Mouse (Mus musculus): ENCODE results near the gene Atrx. TPM values are rescaled to one million over a fixed set of nuclear protein-coding genes. Genes with fewer than 3 reads are reported as not detected.

Atrx gene
- total RNA-seq, 2 experiments from 2014 or later: 181 to 187 TPM

DNA sequence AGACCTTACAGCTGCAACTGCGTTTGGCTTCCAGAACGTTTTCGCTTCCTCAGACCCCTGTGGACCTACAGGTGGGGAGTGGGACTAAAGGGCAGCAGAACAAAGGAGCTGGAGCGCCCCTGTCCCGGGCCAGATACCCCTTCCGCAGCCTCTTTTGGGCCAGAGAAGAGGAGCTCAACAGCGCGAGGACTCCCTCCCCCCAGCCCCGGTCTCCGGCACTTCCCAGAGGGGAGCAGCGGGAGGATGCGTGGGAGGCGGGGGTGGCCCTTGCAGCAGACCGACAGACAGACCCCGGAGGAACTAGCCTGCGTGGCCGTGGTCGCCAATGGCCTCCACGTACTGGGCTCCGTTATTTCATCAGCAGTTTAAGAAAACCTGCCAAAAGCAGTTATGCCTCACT lies 165.6 kb downstream of the Atrx start:
- peak in 1 of 2 experiments; percentile 9 for DNase-seq (ENCODE audit: low spot score in 2 of 2)
- Histone ChIP-seq H3K4me3 (peak overlapping the region; percentile 48), H3K27ac (no peak overlapping the region)
- no peak for TF ChIP-seq CTCF (conservative IDR thresholded peaks at IDR 0.05)

DNA sequence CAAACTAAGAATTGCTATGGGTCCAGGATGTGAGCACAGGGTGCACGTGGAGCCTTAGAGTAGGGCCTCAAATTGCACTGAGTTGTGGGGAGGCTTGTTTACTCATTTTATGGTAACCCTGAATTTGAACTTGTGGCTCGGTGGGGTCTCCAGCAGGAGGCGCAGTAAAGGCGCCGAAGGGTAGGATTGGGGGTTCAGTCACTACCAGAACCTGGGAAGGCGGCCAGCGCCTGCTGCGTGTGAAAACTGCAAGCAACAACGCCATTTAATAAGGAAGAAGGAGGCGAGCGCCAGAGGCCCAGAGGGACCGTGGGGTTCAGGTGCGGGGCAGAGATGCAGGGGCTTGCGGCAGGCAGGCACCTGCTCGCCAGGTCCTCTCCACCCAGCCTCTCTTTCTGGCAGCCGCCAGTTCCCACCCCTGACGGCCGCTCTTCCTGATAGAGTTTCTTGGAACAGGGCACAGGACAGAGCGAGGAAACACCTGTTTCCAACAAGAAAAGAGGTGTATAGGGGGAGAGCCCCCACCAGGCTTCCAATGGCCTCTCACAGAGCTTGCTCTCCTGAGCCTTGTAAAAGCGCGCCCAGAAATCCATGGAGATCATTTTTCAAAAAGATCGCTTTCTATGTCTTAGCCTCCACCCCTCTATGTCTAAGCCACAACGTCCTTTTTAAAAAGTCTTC lies 166.2 kb downstream of the Atrx start:
- TF ChIP-seq CTCF (conservative IDR thresholded peaks at IDR 0.05): peak; percentile 52
- H3K4me3 ChIP-seq: peak overlapping the region; percentile 48

More for the DNA sequence above, 166.2 kb downstream of the Atrx start:
- H3K27ac ChIP-seq: no peak overlapping the region
- DNase-seq (ENCODE audit: low spot score in 2 of 2): peak in 1 of 2 experiments; percentile 10

Other genes starting within 250 kb of the Atrx start
- gene Fgf16, start 165.1 kb downstream of the Atrx start, total RNA-seq (2021): 1 to 10 TPM; 1.1 to 1.8 TPM
- gene Magt1, start 82.5 kb upstream of the Atrx start, total RNA-seq (2021): 10 to 100 TPM; 14.7 to 14.8 TPM
- gene Cox7b, start 86.3 kb upstream of the Atrx start, total RNA-seq (2021): 100 to 1,000 TPM; 284 to 324 TPM
- gene Atp7a, start 97.9 kb upstream of the Atrx start, total RNA-seq (2021): 1 to 10 TPM; 7.2 to 7.5 TPM
- gene Tlr13, start 213.8 kb upstream of the Atrx start, total RNA-seq (2021): 1 to 10 TPM; 1.2 to 1.4 TPM